Mouse (Mus musculus) midbrain, embryonic 13.5 days (tissue): Measurements from ENCODE around the gene Kirrel3. TPM values are rescaled to one million over a fixed set of nuclear protein-coding genes. Genes with fewer than 3 reads are reported as not detected.

Experiments used
- ATAC-seq: fragments of 200-750 bp; cut with Nextera tagmentation; 2 replicates; pipeline ENCODE4 v1.8.0; 2017; ENCODE audit warnings: mild to moderate bottlenecking, moderate TSS enrichment, moderate library complexity
- H3K27ac ChIP-seq: fragments of 300-500 bp; sonication (generic); 2 replicates; pipeline ENCODE4 v1.5.1; 2015; ENCODE audit warnings: inconsistent platforms, mild to moderate bottlenecking, moderate library complexity
- H3K27me3 ChIP-seq: fragments of 300-500 bp; sonication (generic); 2 replicates; pipeline ENCODE4 v1.6.1; 2015; ENCODE audit warnings: mild to moderate bottlenecking, inconsistent platforms
- H3K36me3 ChIP-seq: fragments of 300-500 bp; sonication (generic); 2 replicates; pipeline ENCODE4 v1.6.1; 2015; ENCODE audit warnings: mild to moderate bottlenecking, inconsistent platforms
- H3K4me1 ChIP-seq: fragments of 300-500 bp; sonication (generic); replicated peaks from 2 replicates; pipeline ENCODE4 v1.6.1; 2015; ENCODE audit warnings: inconsistent platforms
- H3K4me2 ChIP-seq: fragments of 300-500 bp; sonication (generic); replicated peaks from 2 replicates; pipeline ENCODE4 v1.6.1; 2015; ENCODE audit warnings: moderate library complexity, mild to moderate bottlenecking, inconsistent platforms
- H3K4me3 ChIP-seq: fragments of 300-500 bp; sonication (generic); replicated peaks from 2 replicates; pipeline ENCODE4 v1.5.1; 2015; ENCODE audit warnings: mild to moderate bottlenecking, inconsistent platforms
- H3K9ac ChIP-seq: fragments of 300-500 bp; sonication (generic); replicated peaks from 2 replicates; pipeline ENCODE4 v1.6.1; 2015; ENCODE audit warnings: mild to moderate bottlenecking, inconsistent platforms
- H3K9me3 ChIP-seq: fragments of 300-500 bp; sonication (generic); 2 replicates; pipeline ENCODE4 v1.6.1; 2016; ENCODE audit warnings: mild to moderate bottlenecking, inconsistent platforms
- WGBS: fragments of 180-500 bp; shearing (Covaris S2); methylation state at CpG from one replicate; pipeline ENCODE4 v1.1.7; 2015; 5-methylcytosine and 5-hydroxymethylcytosine counted together
- polyA plus RNA-seq: library from polyadenylated mRNA; unstranded; fragments of >200 nt; fragmentation: Nextera tagmentation; extraction: Ambion mirVana; gene quantifications from 2 replicates; pipeline ENCODE4 v1.2.1, GENCODE M21; 2015

The Kirrel3 gene
- polyA plus RNA-seq, 1 experiment from 2014 or later = 24.0 TPM

- Histone ChIP-seq H3K27me3 (no peaks in the 10 kb centered on the region), H3K27ac (no peak overlapping the region), H3K9me3 (no peaks in the 10 kb centered on the region), H3K9ac (no peak overlapping the region), H3K4me2 (no peak overlapping the region), H3K4me3 (no peak overlapping the region), H3K36me3 (no peaks in the 10 kb centered on the region), H3K4me1 (peaks cover 12% of the 10 kb centered on the region; the same call in 1 of the 2 replicates)
- ATAC-seq = peak; percentile 45; the same call in 1 of the 2 replicates
- 31% methylated on average over 5 of the region's 5 CpGs for WGBS
Observed at GRCm38 (mm10) chr9:34739431-34739830, 253.7 kb downstream of the Kirrel3 start.

DNA sequence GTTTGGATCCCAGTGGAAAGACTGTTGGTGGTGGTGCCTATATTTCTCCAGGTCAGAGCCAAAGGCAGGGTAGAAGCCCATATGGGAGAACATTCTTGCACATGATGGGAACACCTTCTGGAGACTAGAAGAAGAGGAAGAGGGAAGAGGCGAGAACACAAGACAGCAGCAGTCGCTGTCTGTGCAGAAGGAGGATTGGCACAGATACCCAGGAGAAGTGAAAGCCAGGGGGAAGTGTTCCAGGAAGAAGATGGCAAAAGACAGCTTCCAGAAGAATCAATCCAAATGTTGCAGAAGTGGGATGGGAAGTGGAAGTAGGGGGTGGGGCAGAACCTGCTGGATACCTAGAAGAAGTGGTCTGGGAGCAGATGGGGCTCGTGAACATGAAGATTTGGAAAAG lies 255.1 kb downstream of the Kirrel3 start:
- H3K4me2 ChIP-seq = no peak overlapping the region
- ATAC-seq = no peak
- no peak overlapping the region for H3K9ac ChIP-seq
- H3K4me1 ChIP-seq = peaks cover 12% of the 10 kb centered on the region; the same call in 1 of the 2 replicates
- no peaks in the 10 kb centered on the region for H3K9me3 ChIP-seq
- no peaks in the 10 kb centered on the region for H3K36me3 ChIP-seq
- no peaks in the 10 kb centered on the region for H3K27me3 ChIP-seq
- 86% methylated on average over 3 of the region's 3 CpGs for WGBS
- H3K4me3 ChIP-seq = no peak overlapping the region
- H3K27ac ChIP-seq = no peak overlapping the region

- Histone ChIP-seq H3K36me3 (no peaks in the 10 kb centered on the region), H3K4me1 (peaks cover 2% of the 10 kb centered on the region; the same call in 1 of the 2 replicates), H3K27ac (no peak overlapping the region), H3K9ac (no peak overlapping the region), H3K4me2 (no peak overlapping the region), H3K27me3 (0 out of 2 replicates have a peak, but pooled peaks cover 6% of the 10 kb centered on the region), H3K4me3 (no peak overlapping the region), H3K9me3 (no peaks in the 10 kb centered on the region)
- no peak; the same call in 1 of the 2 replicates for ATAC-seq
- WGBS = 59% methylated on average over 2 of the region's 2 CpGs
Observed at GRCm38 (mm10) chr9:34748003-34748402, 262.3 kb downstream of the Kirrel3 start.

DNA sequence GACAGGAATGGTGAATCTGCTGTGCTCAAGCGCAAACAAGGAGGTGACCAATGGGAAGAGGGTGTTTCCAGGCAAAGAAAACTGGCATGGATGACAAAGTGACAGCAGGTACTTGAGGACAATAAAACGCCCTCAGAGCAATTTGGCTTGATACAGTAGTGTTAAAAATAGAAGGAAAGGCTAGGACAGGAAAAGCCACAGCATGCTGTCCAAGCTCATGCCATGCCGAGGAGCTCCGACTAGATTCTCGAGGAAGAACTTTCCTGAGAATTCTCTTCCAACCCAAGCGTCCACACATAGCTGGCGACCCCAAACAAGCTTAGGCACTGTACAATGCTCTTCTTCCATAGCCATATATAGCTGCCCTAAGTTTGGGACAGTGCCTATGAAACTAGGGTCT lies 263.5 kb downstream of the Kirrel3 start:
- H3K4me1 ChIP-seq = peaks cover 3% of the 10 kb centered on the region
- 84% methylated on average over 7 of the region's 7 CpGs for whole genome bisulfite sequencing
- no peaks in the 10 kb centered on the region for H3K9me3 ChIP-seq
- no peak overlapping the region for H3K4me2 ChIP-seq
- no peaks in the 10 kb centered on the region for H3K36me3 ChIP-seq
- no peak overlapping the region for H3K4me3 ChIP-seq
- no peak overlapping the region for H3K9ac ChIP-seq
- H3K27me3 ChIP-seq = 0 out of 2 replicates have a peak, but pooled peaks cover 6% of the 10 kb centered on the region
- no peak overlapping the region for H3K27ac ChIP-seq
- no peak for ATAC-seq

DNA sequence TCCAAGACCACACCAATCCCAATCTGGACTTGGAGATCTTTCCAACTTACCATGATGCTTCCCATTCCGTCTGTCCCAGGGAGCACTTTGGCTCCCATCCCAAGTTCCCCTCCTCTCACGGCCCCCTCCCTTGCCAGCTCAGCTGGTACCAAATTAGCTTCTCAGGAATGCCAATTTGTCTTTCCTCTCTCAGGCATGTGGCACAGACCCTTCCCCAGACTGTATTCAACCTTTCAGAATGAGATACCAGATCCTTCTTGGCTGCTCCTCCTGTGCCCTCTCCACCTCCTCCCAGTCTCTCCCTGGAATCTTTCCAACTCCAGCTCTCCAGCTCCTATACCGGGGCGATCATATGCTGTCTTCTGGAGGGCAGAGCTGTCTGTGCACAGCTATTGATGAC lies 264.2 kb downstream of the Kirrel3 start:
- no peaks in the 10 kb centered on the region for H3K36me3 ChIP-seq
- WGBS = 72% methylated on average over 4 of the region's 4 CpGs
- no peak overlapping the region for H3K4me3 ChIP-seq
- no peak overlapping the region for H3K9ac ChIP-seq
- H3K4me1 ChIP-seq = peaks cover 10% of the 10 kb centered on the region
- no peak overlapping the region for H3K27ac ChIP-seq
- 0 out of 2 replicates have a peak, but pooled peaks cover 6% of the 10 kb centered on the region for H3K27me3 ChIP-seq
- no peaks in the 10 kb centered on the region for H3K9me3 ChIP-seq
- H3K4me2 ChIP-seq = no peak overlapping the region
- ATAC-seq = no peak

DNA sequence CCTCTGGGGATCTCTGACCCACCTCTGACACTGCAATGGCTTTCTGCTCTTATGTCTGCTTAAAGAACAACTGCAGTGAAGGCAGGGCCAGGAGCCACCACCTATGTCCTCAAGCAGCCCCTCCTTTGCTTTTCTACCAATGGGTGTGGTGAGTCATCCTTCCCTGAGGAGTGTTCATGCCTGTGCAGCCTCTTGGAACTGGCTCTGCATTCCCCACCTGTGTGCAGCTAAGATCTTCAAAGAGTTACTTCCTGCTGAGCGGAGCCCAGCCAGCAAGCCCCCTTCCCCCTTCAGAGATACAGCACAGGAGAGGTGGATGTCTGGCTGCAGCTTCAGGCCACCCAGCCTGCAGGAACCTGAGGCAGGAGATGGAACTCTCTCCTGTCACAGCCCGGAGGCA lies 265.2 kb downstream of the Kirrel3 start:
- H3K9me3 ChIP-seq = no peaks in the 10 kb centered on the region
- no peaks in the 10 kb centered on the region for H3K36me3 ChIP-seq
- no peak overlapping the region for H3K4me2 ChIP-seq
- 56% methylated on average over 2 of the region's 2 CpGs for WGBS
- peaks cover 15% of the 10 kb centered on the region for H3K4me1 ChIP-seq
- no peak overlapping the region for H3K4me3 ChIP-seq
- H3K27me3 ChIP-seq = 0 out of 2 replicates have a peak, but pooled peaks cover 6% of the 10 kb centered on the region
- no peak for ATAC-seq
- no peak overlapping the region for H3K27ac ChIP-seq
- H3K9ac ChIP-seq = no peak overlapping the region

GRCm38 (mm10) chr9:34752076-34752800 lies 266.5 kb downstream of the Kirrel3 start:
- H3K4me2 ChIP-seq = no peak overlapping the region
- H3K27ac ChIP-seq = no peak overlapping the region
- no peaks in the 10 kb centered on the region for H3K9me3 ChIP-seq
- 82% methylated on average over 5 of the region's 5 CpGs for WGBS
- no peak overlapping the region for H3K9ac ChIP-seq
- H3K4me1 ChIP-seq = peaks cover 17% of the 10 kb centered on the region
- ATAC-seq = no peak
- no peak overlapping the region for H3K4me3 ChIP-seq
- no peaks in the 10 kb centered on the region for H3K36me3 ChIP-seq
- H3K27me3 ChIP-seq = 0 out of 2 replicates have a peak, but pooled peaks cover 6% of the 10 kb centered on the region

DNA sequence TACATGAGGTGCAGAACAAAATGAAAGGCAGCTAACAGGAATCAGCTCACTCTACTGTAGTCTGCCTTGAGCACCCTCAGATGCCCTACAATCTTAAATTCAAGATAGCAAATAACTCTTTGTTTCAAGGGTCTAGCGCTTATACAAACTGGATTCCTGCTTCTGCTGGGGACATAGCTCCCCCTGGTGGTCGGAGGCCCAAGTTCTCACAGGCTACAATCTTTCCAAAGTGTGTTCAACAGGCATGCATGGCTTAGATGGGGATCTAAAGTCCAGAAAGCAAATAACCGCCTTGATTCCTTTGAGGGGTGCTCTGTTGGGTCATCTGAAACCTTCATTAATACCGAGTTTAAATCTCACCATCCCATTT lies 267.1 kb downstream of the Kirrel3 start:
- H3K9me3 ChIP-seq = no peaks in the 10 kb centered on the region
- no peak overlapping the region for H3K4me3 ChIP-seq
- H3K27ac ChIP-seq = no peak overlapping the region
- no peak for ATAC-seq
- 39% methylated on average over 4 of the region's 4 CpGs for WGBS
- peaks cover 20% of the 10 kb centered on the region for H3K4me1 ChIP-seq
- no peaks in the 10 kb centered on the region for H3K36me3 ChIP-seq
- 0 out of 2 replicates have a peak, but pooled peaks cover 8% of the 10 kb centered on the region for H3K27me3 ChIP-seq
- no peak overlapping the region for H3K4me2 ChIP-seq
- no peak overlapping the region for H3K9ac ChIP-seq

DNA sequence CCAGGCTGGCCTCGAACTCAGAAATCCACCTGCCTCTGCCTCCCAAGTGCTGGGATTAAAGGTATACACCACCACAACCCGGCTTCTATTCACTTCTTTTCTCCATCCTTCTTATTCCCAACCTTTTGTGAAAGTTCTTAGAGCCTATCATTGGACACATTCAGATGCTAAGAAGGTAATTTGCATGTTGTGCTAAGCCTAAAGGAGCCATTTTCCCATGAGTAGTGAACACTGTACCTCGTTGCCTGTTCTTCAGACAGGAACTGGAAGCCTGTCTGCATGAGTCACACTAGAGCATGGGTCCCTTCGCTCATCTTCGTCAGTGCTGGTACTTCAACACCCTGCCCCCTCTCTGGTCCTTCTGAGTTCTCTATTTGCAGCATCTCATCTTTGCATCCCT lies 268.2 kb downstream of the Kirrel3 start:
- Histone ChIP-seq H3K4me3 (no peak overlapping the region), H3K27ac (peak overlapping the region; percentile 54), H3K9ac (no peak overlapping the region), H3K36me3 (no peaks in the 10 kb centered on the region), H3K4me2 (no peak overlapping the region), H3K4me1 (peaks cover 27% of the 10 kb centered on the region), H3K27me3 (0 out of 2 replicates have a peak, but pooled peaks cover 10% of the 10 kb centered on the region), H3K9me3 (no peaks in the 10 kb centered on the region)
- 65% methylated on average over 5 of the region's 5 CpGs for WGBS
- ATAC-seq = no peak

DNA sequence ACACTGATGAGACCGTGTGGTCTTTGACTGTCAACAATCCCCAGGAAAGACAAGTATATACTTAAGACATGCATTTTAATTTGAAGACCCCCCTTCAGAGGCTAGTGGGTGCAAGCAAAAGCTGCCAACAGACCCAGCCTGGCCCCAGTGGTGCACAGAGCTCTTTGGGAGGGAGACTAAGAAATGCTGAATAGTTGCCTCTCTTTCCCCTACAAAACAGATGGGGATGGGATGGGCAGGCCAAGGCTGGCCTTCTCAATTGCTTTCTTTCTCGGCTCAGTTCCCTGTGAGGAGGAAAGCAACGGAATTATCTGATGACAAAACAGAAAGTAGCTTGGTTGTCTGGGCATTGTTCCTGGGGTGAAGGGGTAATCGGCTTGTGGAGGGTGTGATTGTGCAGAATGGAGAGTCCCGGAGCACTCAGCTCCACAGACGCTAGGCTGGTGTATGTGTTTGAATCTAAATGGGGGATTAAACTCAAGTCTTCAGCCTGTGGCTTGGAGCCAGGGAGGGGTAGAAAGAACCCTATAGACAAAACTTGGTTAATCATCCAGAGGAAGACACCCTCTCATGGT lies 268.9 kb downstream of the Kirrel3 start:
- Histone ChIP-seq H3K27me3 (0 out of 2 replicates have a peak, but pooled peaks cover 10% of the 10 kb centered on the region), H3K27ac (peak overlapping the region; percentile 54), H3K4me2 (no peak overlapping the region), H3K9ac (no peak overlapping the region), H3K9me3 (no peaks in the 10 kb centered on the region), H3K36me3 (no peaks in the 10 kb centered on the region), H3K4me1 (peaks cover 33% of the 10 kb centered on the region), H3K4me3 (no peak overlapping the region)
- 14% methylated on average over 6 of the region's 6 CpGs for WGBS
- ATAC-seq = peak; percentile 73

DNA sequence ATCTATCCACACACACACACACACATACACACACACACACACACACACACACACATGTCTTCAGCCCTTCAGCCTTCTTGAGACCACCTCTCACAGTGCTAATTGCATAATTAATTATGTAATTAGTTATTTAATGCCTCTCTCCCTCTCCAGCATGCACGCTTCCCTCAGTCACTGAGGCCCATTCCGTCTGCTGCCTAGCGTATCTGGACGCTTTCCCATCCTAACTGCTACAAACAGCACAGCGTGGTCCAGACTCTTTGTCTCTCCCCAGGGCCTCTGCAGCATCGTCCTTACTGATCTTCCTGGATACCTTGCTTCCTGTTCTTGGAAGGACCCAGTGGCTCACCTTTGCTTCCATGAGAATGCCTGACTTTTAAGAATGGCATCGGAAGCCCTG lies 270.4 kb downstream of the Kirrel3 start:
- H3K27ac ChIP-seq = no peak overlapping the region
- H3K4me2 ChIP-seq = no peak overlapping the region
- no peak overlapping the region for H3K9ac ChIP-seq
- H3K36me3 ChIP-seq = no peaks in the 10 kb centered on the region
- H3K9me3 ChIP-seq = no peaks in the 10 kb centered on the region
- H3K27me3 ChIP-seq = 0 out of 2 replicates have a peak, but pooled peaks cover 5% of the 10 kb centered on the region
- peaks cover 39% of the 10 kb centered on the region for H3K4me1 ChIP-seq
- no peak overlapping the region for H3K4me3 ChIP-seq
- ATAC-seq = no peak
- WGBS = 77% methylated on average over 7 of the region's 7 CpGs

GRCm38 (mm10) chr9:34758925-34759324 lies 273.2 kb downstream of the Kirrel3 start:
- Histone ChIP-seq H3K4me2 (no peak overlapping the region), H3K9ac (no peak overlapping the region), H3K27me3 (0 out of 2 replicates have a peak, but pooled peaks cover 4% of the 10 kb centered on the region), H3K4me3 (no peak overlapping the region), H3K4me1 (peaks cover 39% of the 10 kb centered on the region), H3K9me3 (no peaks in the 10 kb centered on the region), H3K36me3 (no peaks in the 10 kb centered on the region), H3K27ac (no peak overlapping the region)
- WGBS = 42% methylated on average over 5 of the region's 5 CpGs
- no peak for ATAC-seq
